Mouse (Mus musculus) myocyte (in vitro differentiated cells): ENCODE results near the gene Sh3glb1. TPM values are rescaled to one million over a fixed set of nuclear protein-coding genes. Genes with fewer than 3 reads are reported as not detected.

Experiments
- H3K27me3 ChIP-seq: one replicate; pipeline ENCODE4 v1.6.1; 2011; ENCODE audit not compliant: control insufficient read depth, insufficient read depth, insufficient read length
- H3K36me3 ChIP-seq: one replicate; pipeline ENCODE4 v1.6.1; 2011; ENCODE audit not compliant: control insufficient read depth, insufficient read depth
- H3K4me2 ChIP-seq: one replicate; pipeline ENCODE4 v1.6.1; 2011; ENCODE audit warnings: low read depth, control low read depth
- H3K4me3 ChIP-seq: one replicate; pipeline ENCODE4 v1.5.1; 2011; ENCODE audit warnings: mild to moderate bottlenecking, control low read depth, moderate library complexity
- H3K79me2 ChIP-seq: one replicate; pipeline ENCODE4 v1.6.1; 2011; ENCODE audit not compliant: control insufficient read depth, insufficient read depth
- H3ac ChIP-seq: one replicate; pipeline ENCODE4 v1.6.1; 2011; ENCODE audit not compliant: control insufficient read depth, insufficient read length
- CEBPB ChIP-seq: IDR thresholded peaks from 2 replicates; pipeline ENCODE4 v1.6.1; 2011; ENCODE audit warnings: mild to moderate bottlenecking, moderate library complexity; ENCODE audit not compliant: poor library complexity, insufficient read depth, severe bottlenecking
- E2F4 ChIP-seq: IDR thresholded peaks from one replicate; pipeline ENCODE4 v1.6.1; 2011; ENCODE audit warnings: mild to moderate bottlenecking, control low read depth, moderate library complexity; ENCODE audit not compliant: insufficient read depth
- MAX ChIP-seq: IDR thresholded peaks from one replicate; pipeline ENCODE4 v1.6.1; 2011; ENCODE audit warnings: low read depth, mild to moderate bottlenecking, control low read depth
- MYOD1 ChIP-seq, 3 experiments: IDR thresholded peaks; one replicate each; pipeline ENCODE4 v1.6.1; 2011; ENCODE audit warnings: control low read depth in 2 of 3, low read depth in 2 of 3, mild to moderate bottlenecking in 2 of 3, moderate library complexity in 1 of 3; ENCODE audit not compliant: insufficient read length in 2 of 3, control insufficient read depth in 1 of 3
- MYOG ChIP-seq, 3 experiments: IDR thresholded peaks; one replicate each; pipeline ENCODE4 v1.6.1; 2011; ENCODE audit warnings: control low read depth in 2 of 3, low read depth in 2 of 3, mild to moderate bottlenecking in 2 of 3; ENCODE audit not compliant: insufficient read length in 2 of 3, control insufficient read depth in 1 of 3, insufficient read depth in 1 of 3
- POLR2A ChIP-seq: IDR thresholded peaks from one replicate; pipeline ENCODE4 v1.6.1; 2011; ENCODE audit warnings: low read depth, mild to moderate bottlenecking, control low read depth, moderate library complexity; ENCODE audit not compliant: insufficient read length
- POLR2AphosphoS2 ChIP-seq: IDR thresholded peaks from one replicate; pipeline ENCODE4 v1.6.1; 2011; ENCODE audit warnings: low read depth, control low read depth; ENCODE audit not compliant: insufficient read length
- REST ChIP-seq: IDR thresholded peaks from one replicate; pipeline ENCODE4 v1.6.1; 2011; ENCODE audit warnings: mild to moderate bottlenecking, control low read depth, moderate library complexity; ENCODE audit not compliant: insufficient read depth, insufficient read length
- SRF ChIP-seq: IDR thresholded peaks from one replicate; pipeline ENCODE4 v1.6.1; 2011; ENCODE audit warnings: low read depth; ENCODE audit not compliant: control insufficient read depth, insufficient read length
- TCF12 ChIP-seq: IDR thresholded peaks from one replicate; pipeline ENCODE4 v1.6.1; 2011; ENCODE audit warnings: mild to moderate bottlenecking, control low read depth; ENCODE audit not compliant: poor library complexity, insufficient read depth, severe bottlenecking
- TCF3 ChIP-seq: IDR thresholded peaks from one replicate; pipeline ENCODE4 v1.6.1; 2011; ENCODE audit warnings: low read depth, control low read depth; ENCODE audit not compliant: insufficient read length
- USF1 ChIP-seq: IDR thresholded peaks from one replicate; pipeline ENCODE4 v1.6.1; 2011; ENCODE audit warnings: low read depth, mild to moderate bottlenecking, control low read depth, moderate library complexity
- polyA plus RNA-seq: library from polyadenylated mRNA; unstranded; fragments of >200 nt; fragmentation: generic; extraction: Trizol; gene quantifications from one replicate; pipeline ENCODE4 v1.2.1, GENCODE M21; 2012; ENCODE audit warnings: missing spikeins

The Sh3glb1 gene
- polyA plus RNA-seq, 1 experiment: 288 TPM

DNA sequence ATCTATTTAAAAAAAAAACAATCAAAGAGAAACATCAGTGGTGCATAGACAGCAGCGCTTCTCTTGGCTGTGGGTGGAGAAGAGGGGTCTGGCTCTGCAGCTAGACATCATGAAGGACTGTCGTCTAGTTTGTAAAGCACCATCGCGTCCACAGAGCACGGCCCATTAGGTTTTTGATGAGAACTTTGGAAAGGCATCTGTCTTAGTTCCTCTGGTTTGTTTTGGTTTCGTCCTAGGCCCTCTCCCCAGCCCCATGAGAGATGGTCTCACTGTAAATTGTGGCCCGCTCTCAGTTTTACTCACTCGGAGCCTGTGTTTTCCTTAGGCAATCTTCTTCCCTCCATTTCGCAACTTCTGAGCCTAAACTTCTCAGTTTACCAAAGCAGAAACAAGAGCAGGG is 43.9 kb downstream of the Sh3glb1 start:
- no peak overlapping the region for H3ac ChIP-seq
- no peak for TF ChIP-seq REST
- no peak for TF ChIP-seq MAX
- no peak for TF ChIP-seq POLR2AphosphoS2
- no peak for TF ChIP-seq USF1
- TF ChIP-seq CEBPB: no peak
- no peak for TF ChIP-seq SRF
- no peak for TF ChIP-seq TCF3
- TF ChIP-seq MYOD1 (IDR thresholded peaks at IDR 0.05; ENCODE audit: control insufficient read depth in 1 of 3, insufficient read length in 2 of 3, low read depth in 2 of 3): no peak
- TF ChIP-seq TCF12: no peak
- no peak for TF ChIP-seq POLR2A
- TF ChIP-seq E2F4: no peak
- TF ChIP-seq MYOG (IDR thresholded peaks at IDR 0.05; ENCODE audit: control insufficient read depth in 1 of 3, insufficient read depth in 1 of 3, insufficient read length in 2 of 3, low read depth in 2 of 3): no peak

GRCm38 (mm10) chr3:144672016-144672415 is 48.1 kb downstream of the Sh3glb1 start:
- Histone ChIP-seq H3K4me2 (no peak overlapping the region), H3K79me2 (no peaks in the 10 kb centered on the region), H3ac (no peak overlapping the region), H3K4me3 (no peak overlapping the region), H3K36me3 (no peaks in the 10 kb centered on the region), H3K27me3 (no peaks in the 10 kb centered on the region)
- TF ChIP-seq SRF (no peak), MYOD1 (IDR thresholded peaks at IDR 0.05; ENCODE audit: control insufficient read depth in 1 of 3, insufficient read length in 2 of 3, low read depth in 2 of 3) (no peak), REST (no peak), POLR2AphosphoS2 (no peak), MAX (no peak), TCF3 (no peak), CEBPB (no peak), TCF12 (no peak)

More for the DNA sequence above, 43.9 kb downstream of the Sh3glb1 start:
- Histone ChIP-seq H3K79me2 (no peaks in the 10 kb centered on the region), H3K36me3 (no peaks in the 10 kb centered on the region), H3K4me2 (no peak overlapping the region), H3K4me3 (no peak overlapping the region), H3K27me3 (no peaks in the 10 kb centered on the region)

DNA sequence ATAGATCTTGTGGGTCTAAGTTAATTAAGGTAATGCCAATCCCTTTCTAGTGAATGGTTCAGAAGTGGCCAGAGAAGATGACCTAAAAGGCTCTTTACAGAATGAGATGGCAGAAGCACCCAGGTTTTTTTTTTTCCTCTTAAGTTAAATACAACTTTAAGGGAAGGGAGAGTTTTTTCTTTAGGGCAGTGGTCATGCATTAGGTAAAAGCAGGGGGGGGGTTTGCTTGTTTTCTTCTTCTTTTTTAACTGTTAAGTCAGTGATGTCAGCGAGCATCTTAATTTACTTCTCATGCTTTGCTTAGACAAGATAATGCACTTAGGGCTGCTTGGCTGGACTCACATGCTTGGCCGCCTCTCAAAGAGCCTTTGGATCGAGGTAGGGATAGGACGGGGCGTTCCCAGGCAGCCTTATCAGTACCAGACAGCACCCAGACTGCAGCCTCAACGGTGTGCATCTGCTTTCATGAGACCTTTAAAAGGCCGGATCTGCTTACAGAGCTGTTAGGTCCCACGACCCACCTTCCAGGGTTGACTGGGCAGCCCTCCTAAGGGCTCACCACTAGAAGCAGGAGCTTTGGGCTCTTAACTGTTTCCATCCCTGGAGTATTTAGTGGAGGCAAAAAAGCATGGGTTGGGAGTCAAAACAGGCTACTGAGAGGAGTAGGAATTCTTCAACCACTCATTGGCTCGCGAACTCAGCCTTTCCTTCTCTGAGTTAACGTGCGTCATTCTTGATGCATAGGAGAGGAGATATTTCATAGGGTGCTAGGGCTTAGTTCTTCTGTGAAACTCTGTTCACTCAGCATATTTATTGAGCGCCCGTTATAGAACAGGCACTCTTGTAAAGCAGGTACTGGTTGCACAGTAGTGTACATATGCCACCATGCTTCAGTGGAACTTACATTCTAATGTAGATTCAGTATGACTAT is 49.9 kb downstream of the Sh3glb1 start:
- H3K27me3 ChIP-seq: no peaks in the 10 kb centered on the region
- no peak for TF ChIP-seq TCF3
- peak; percentile 47 for TF ChIP-seq POLR2A
- no peak overlapping the region for H3K4me3 ChIP-seq
- H3K36me3 ChIP-seq: no peaks in the 10 kb centered on the region
- H3K79me2 ChIP-seq: no peaks in the 10 kb centered on the region
- no peak overlapping the region for H3ac ChIP-seq
- peak overlapping the region; percentile 77 for H3K4me2 ChIP-seq

- TF ChIP-seq CEBPB (peak; percentile 55; the same call in 1 of the 2 replicates), TCF12 (peak; percentile 93), MYOD1 (IDR thresholded peaks at IDR 0.05; ENCODE audit: control insufficient read depth in 1 of 3, insufficient read length in 2 of 3, low read depth in 2 of 3) (peak; percentile 96 to 98 (median 96)), TCF3 (peak; percentile 29), POLR2AphosphoS2 (peak; percentile 62), MAX (peak; percentile 81), SRF (no peak), MYOG (IDR thresholded peaks at IDR 0.05; ENCODE audit: control insufficient read depth in 1 of 3, insufficient read depth in 1 of 3, insufficient read length in 2 of 3, low read depth in 2 of 3) (peak; percentile 46 to 95 (median 88)), POLR2A (peak; percentile 55), E2F4 (no peak)
- Histone ChIP-seq H3K4me3 (no peak overlapping the region), H3ac (no peak overlapping the region), H3K27me3 (no peaks in the 10 kb centered on the region), H3K79me2 (no peaks in the 10 kb centered on the region), H3K4me2 (peak overlapping the region; percentile 77), H3K36me3 (no peaks in the 10 kb centered on the region)
Observed at GRCm38 (mm10) chr3:144669457-144669864, 50.7 kb downstream of the Sh3glb1 start.

DNA sequence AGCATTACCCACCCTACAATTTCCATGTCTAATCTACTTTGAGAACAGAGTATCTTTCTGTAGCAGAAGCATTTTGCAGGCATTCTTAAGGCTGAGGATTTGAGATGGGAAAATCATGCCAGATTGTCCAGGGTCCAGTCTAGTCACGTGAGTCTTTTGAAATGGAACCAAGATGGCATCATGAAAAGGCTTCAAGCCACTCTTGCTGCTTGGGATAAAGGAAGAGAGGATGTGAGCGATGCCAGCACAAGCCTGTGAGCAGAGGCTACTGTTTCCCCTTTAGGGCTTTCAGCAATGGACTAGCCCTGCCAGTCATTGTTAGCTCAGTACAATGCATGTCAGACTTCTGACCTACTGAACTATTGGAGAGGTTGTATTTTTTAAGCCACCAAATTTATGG is 51.2 kb downstream of the Sh3glb1 start:
- Histone ChIP-seq H3K4me3 (no peak overlapping the region), H3K27me3 (no peaks in the 10 kb centered on the region), H3K36me3 (no peaks in the 10 kb centered on the region), H3K79me2 (no peaks in the 10 kb centered on the region), H3K4me2 (peak overlapping the region; percentile 59), H3ac (no peak overlapping the region)
- TF ChIP-seq CEBPB (no peak), USF1 (peak; percentile 63)
